Mouse (Mus musculus): ENCODE results near the gene Plscr5.

Plscr5 gene

GRCm38 (mm10) chr9:92226795-92227194 lies 34.1 kb downstream of the Plscr5 start:
- no peak for DNase-seq (ENCODE audit: low spot score in 2 of 2)

GRCm38 (mm10) chr9:92228867-92229832 lies 36.4 kb downstream of the Plscr5 start:
- no peak for DNase-seq (ENCODE audit: low spot score in 2 of 2)

GRCm38 (mm10) chr9:92229833-92230205 lies 37.1 kb downstream of the Plscr5 start:
- DNase-seq (ENCODE audit: low spot score in 2 of 2), result no peak

- no peak for DNase-seq (ENCODE audit: low spot score in 2 of 2)
Measured at GRCm38 (mm10) chr9:92234901-92235458, 42.2 kb downstream of the Plscr5 start.

GRCm38 (mm10) chr9:92248773-92249446 lies 56.2 kb downstream of the Plscr5 start:
- DNase-seq (ENCODE audit: low spot score in 2 of 2), result no peak

GRCm38 (mm10) chr9:92249447-92249852 lies 56.7 kb downstream of the Plscr5 start, which contains the start of gene Plscr1:
Gene Plscr1, plus strand, starts transcription at chr9:92249750.
- DNase-seq (ENCODE audit: low spot score in 2 of 2), result no peak

- peak; percentile 11 to 41 for DNase-seq (ENCODE audit: low spot score in 2 of 2)
Measured at GRCm38 (mm10) chr9:92249987-92250772, 57.4 kb downstream of the Plscr5 start.

GRCm38 (mm10) chr9:92252718-92253117 lies 60.0 kb downstream of the Plscr5 start:
- DNase-seq (ENCODE audit: low spot score in 2 of 2), result no peak

GRCm38 (mm10) chr9:92253585-92254321 lies 61.0 kb downstream of the Plscr5 start:
- no peak for DNase-seq (ENCODE audit: low spot score in 2 of 2)
